Mouse (Mus musculus): ENCODE measurements at regions not wholly inside any gene's neighbourhood (a gene's known extent, or its start where the extent isn't known, plus 50 kb on each side); places are given as distances from the start of the nearest gene placed in this dataset.

DNA sequence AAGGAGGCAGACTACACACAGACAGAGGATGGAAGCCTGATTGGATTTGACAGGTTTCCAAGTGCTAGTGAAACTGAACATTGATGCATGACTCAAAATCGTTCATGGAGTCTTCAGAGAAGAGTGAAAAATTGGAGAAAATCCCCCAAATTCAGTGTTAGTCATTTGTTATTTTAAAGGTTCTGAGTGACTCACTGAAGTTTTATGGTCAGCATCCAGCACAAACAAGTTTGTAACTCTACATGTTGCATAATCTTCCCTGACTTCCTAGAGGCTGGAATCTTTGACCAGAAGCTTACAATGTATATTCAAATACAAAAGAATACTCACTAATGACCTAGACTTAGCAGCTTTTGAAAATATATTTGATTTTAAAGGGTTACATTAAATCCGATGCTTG, 224.3 kb upstream of the Pot1a start:
- DNase-seq (ENCODE audit: low read depth, low spot score): no peak

DNA sequence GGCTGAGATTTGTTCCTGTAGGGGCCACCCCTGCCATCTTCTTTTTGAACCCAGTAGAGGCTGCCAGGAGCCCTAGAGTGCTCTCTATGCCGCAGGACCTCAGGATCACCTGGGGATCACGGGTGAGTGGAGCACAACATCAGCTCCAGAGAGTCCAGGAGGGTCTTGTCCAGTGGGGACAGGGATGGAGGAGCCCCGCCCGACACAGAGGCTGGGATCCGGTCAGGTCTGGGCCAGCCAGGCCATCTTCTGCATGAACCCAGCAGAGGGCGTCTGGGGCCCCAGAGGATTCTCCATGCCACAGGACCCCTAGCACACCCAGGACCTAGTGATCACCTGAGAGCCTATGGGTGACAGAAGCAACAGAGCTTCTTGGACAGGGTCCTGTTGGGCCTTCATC, 206.3 kb upstream of the Pot1a start:
- no peak for DNase-seq (ENCODE audit: low read depth, low spot score)

DNA sequence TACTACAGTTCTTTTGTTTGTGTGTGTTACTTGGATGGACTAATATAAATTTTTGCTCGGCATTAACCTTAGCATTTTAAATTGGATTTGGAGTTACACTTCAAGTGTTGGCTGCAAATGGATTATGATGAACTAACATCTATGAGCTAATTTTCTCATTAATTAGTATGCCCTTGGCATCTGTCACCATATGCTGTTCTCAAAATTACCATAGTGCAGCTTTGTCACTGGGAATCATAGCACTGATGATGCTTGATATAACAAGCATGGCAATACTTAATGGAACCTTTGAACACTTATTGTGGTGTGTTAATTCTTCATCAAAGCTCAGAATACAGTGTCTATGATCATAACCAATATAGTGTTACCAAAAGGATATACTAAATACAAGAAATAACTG, 185.0 kb upstream of the Pot1a start:
- no peak for DNase-seq (ENCODE audit: low read depth, low spot score)

DNA sequence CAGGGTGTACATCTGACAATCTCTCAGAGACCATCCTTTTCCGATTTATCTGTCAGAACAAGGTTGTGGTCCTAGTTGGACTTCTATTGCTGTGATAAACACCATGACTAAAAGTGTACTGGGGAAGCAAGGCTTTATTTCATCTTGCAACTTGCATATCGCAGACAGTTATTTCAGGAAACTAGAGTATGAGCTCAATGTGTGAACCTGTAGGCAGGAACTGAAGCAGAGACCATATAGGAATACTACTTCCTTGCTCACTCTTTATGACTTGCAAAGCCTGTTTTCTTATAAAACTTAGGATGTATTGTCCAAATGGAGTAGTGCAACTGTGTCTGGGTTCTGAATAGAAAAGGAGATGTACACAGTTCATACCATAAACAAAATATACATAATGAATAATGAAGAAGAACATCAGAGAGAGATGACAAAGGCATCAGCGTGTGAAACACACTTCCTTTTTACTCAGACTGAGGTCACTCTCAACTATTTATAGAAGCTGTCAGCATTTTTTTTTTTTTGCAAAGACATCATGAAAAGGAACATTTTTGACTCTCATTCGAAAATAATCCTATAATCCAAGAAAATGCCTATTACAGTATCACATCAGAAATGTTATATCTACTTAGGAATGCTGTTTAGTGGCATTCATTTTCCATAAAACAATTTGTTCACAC, 169.3 kb upstream of the Pot1a start:
- DNase-seq (ENCODE audit: low read depth, low spot score): no peak

DNA sequence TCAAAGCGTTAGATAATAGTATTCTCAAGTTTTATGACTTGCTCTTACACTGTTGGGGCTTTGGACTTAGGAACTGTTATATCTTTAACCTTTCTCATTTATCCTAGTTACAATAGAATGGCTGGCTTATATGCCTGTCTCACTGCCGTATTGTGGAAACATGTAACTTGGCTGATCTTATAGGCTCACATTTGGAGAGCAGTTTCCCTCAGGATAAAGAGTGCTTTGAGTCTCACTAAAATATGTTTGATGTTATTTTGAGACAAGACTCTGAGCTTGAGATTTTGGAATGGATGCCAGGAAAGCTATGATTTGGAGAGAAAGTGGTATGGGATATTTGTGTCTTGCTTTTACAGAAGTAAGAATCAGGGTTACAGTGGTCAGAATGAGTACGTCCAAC, 156.4 kb upstream of the Pot1a start:
- DNase-seq (ENCODE audit: low read depth, low spot score): no peak

DNA sequence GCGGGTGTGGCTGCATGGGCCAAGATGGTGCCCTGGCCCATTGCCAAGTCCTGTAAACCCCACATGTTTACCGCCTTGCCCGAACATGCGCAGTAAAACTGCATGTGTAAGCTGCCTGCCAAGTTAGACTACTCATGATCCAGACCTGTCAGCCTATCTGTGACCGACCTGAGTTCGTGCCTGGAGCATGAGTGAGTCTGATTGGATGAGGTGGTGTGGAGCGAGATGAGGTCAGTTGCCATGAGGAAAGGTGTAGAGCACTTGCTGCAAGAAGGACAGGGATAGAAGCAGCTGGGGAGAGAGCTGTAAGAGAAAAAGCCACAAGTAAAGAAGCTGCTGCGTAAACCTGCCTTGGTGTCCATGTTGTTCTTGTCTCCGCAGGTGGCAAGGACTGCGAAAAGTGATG, 122.1 kb upstream of the Pot1a start:
- DNase-seq (ENCODE audit: low read depth, low spot score): peak; percentile 36

DNA sequence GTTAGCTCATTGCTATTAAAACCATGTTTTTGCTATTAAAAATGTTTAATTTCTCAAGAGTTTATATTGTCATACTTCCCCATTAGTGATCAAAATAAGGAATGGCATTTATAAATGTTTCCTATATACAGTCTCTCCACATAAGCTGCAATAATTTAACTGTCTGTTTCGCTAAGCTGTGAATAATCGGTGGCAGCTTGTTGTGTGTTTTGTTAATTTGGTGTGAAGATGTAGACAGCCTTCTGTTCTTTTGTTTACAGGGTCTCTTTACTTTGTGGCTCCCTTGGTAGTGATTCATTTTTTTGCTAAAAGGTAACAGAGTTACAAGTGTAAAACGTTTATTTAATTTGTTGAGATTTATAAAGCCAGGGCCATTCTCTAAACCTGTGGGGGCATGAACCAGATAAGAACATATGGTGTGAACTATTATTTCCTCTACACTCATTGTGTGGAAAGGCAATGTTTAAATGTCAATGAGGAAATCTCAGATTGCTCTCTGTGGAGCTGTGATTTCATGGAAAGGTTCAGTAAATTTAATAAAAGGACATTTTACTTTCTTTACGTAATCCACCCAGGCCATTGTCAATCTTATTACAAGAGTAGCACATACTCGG, 108.9 kb upstream of the Pot1a start:
- no peak for DNase-seq (ENCODE audit: low read depth, low spot score)

DNA sequence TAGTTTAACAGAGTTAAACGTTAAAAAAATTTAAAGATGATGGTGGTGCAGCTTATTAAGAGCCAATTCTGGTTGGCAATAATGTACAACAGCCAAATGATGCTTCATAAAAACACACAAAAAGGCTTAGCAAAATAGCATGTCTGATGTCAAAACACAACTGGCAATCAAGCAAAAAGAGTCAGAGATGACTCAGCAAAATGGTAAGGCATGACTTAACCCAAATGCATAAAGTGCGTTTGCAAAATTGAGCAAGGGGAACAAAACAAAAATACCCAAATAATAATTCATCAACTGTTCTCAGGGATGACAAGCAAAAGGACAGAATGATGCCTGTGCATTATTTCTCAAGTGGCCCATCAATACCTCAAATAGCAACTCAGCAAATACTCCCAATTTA, 105.1 kb upstream of the Pot1a start:
- no peak for DNase-seq (ENCODE audit: low read depth, low spot score)

DNA sequence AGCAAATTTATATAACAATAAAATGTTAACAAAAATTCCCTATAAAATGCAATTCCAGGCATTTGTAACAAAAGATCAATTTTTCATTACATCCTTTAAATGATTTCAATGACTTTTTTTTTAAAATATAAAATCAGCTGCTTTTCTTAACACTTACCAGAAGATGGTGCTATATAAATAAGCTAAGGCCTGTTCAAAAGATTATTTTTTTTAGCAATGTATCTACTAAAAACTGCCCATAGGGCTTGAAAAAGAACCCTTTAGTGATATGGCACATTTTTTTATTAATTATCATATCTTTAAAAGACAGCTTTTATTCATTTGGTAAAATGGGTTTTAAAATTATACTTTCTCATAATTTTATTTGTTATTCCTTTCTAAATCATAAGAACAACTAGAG, 90.9 kb upstream of the Pot1a start:
- DNase-seq (ENCODE audit: low read depth, low spot score): no peak

DNA sequence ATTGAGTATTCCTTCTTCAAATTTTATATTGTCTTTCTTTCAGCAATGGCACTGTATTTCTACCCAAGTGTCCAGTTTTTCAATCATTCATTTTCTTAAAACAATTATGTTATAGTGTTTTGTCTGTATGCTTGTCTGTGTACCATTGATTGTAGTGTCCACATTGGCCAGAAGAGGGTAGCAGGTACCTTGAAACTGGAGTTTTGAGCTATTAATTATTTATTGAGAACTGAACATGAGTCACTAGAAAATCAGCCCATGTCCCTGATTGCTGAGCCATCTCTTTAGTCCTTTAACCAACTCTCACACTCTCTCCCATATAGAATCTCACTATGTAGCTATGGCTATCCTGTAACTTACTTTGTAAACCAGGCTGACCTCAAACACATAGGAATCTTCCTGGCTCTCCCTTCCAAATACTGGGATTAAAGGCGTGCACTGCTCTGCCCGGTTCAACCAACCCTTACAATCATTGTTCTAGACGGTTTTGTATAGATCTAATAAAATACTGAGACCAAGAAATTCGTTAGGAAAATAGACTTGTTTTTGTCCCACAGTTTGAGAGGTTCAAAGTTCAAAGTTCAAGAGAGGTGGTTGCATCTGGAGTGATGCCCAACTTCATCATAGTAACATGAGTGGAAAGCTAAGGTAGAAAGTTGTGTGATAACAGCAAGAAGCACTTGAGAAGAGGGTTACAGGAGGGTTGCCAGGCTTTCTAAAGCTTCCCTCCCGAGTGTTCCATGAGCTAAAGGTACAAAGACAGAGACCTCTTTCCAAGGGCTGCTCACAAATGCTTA, 85.6 kb upstream of the Pot1a start:
- DNase-seq (ENCODE audit: low read depth, low spot score): peak; percentile 7

DNA sequence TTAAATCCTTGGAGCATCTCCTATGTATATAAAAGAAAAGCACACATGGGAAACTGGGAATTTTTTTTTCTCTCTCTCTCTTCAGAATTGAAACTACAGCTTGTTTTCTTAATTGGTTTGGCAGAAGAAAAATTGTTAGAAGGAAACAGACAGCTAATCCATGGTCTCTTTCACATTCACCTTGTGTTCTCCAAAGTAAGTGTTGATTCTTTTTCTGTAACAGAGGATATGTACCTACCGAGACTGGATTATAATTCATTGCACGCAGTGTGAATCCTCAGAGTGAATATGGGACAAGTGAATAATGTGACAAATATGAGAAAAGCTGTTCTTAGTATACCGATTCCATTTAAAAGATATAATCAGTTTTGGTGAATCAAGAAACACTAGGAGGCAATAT, 58.9 kb upstream of the Pot1a start:
- no peak for DNase-seq (ENCODE audit: low read depth, low spot score)

All from ZHBTc4 (cell line).